Mouse (Mus musculus) neural tube, embryonic 12.5 days (tissue): ENCODE results near the gene Ttc39d. TPM values are rescaled to one million over a fixed set of nuclear protein-coding genes. Genes with fewer than 3 reads are reported as not detected.

ENCODE experiments used
- ATAC-seq: fragments of 200-750 bp; cut with Nextera tagmentation; 2 replicates; pipeline ENCODE4 v1.8.0; 2017; ENCODE audit warnings: low read depth, mild to moderate bottlenecking, moderate TSS enrichment, moderate library complexity; ENCODE audit not compliant: low FRiP score
- H3K27ac ChIP-seq: fragments of 300-500 bp; sonication (generic); 2 replicates; pipeline ENCODE4 v1.5.1; 2016
- H3K27me3 ChIP-seq: fragments of 300-500 bp; sonication (generic); replicated peaks from 2 replicates; pipeline ENCODE4 v1.6.1; 2016; ENCODE audit warnings: mild to moderate bottlenecking
- H3K36me3 ChIP-seq: fragments of 300-500 bp; sonication (generic); 2 replicates; pipeline ENCODE4 v1.6.1; 2016; ENCODE audit warnings: mild to moderate bottlenecking
- H3K4me1 ChIP-seq: fragments of 300-500 bp; sonication (generic); 2 replicates; pipeline ENCODE4 v1.6.1; 2016
- H3K4me2 ChIP-seq: fragments of 300-500 bp; sonication (generic); replicated peaks from 2 replicates; pipeline ENCODE4 v1.6.1; 2016; ENCODE audit warnings: mild to moderate bottlenecking
- H3K4me3 ChIP-seq: fragments of 300-500 bp; sonication (generic); 2 replicates; pipeline ENCODE4 v1.5.1; 2016
- H3K9ac ChIP-seq: fragments of 300-500 bp; sonication (generic); 2 replicates; pipeline ENCODE4 v1.6.1; 2016; ENCODE audit warnings: mild to moderate bottlenecking
- H3K9me3 ChIP-seq: fragments of 300-500 bp; sonication (generic); 2 replicates; pipeline ENCODE4 v1.6.1; 2016; ENCODE audit warnings: mild to moderate bottlenecking
- WGBS: fragments of 180-500 bp; shearing (Covaris S2); methylation state at CpG from one replicate; pipeline ENCODE4 v1.1.7; 2016; 5-methylcytosine and 5-hydroxymethylcytosine counted together
- polyA plus RNA-seq: library from polyadenylated mRNA; unstranded; fragments of >200 nt; fragmentation: Nextera tagmentation; extraction: Ambion mirVana; gene quantifications from 2 replicates; pipeline ENCODE4 v1.2.1, GENCODE M21; 2016

Gene Ttc39d
- polyA plus RNA-seq, 1 experiment from 2014 or later: not detected

GRCm38 (mm10) chr17:80236805-80237204 is 29.5 kb downstream of the Ttc39d start:
- H3K9ac ChIP-seq: no peak overlapping the region
- no peak for ATAC-seq
- 91% methylated on average over 3 of the region's 3 CpGs for WGBS
- no peaks in the 10 kb centered on the region for H3K27me3 ChIP-seq
- H3K4me1 ChIP-seq: no peaks in the 10 kb centered on the region
- peaks cover 41% of the 10 kb centered on the region for H3K36me3 ChIP-seq
- H3K27ac ChIP-seq: no peak overlapping the region
- no peak overlapping the region for H3K4me3 ChIP-seq
- no peak overlapping the region for H3K4me2 ChIP-seq
- no peaks in the 10 kb centered on the region for H3K9me3 ChIP-seq

GRCm38 (mm10) chr17:80237475-80237874 is 30.2 kb downstream of the Ttc39d start:
- H3K27me3 ChIP-seq: no peaks in the 10 kb centered on the region
- 90% methylated on average over 5 of the region's 5 CpGs for WGBS
- no peaks in the 10 kb centered on the region for H3K4me1 ChIP-seq
- ATAC-seq: no peak
- H3K9ac ChIP-seq: no peak overlapping the region
- H3K4me2 ChIP-seq: no peak overlapping the region
- no peaks in the 10 kb centered on the region for H3K9me3 ChIP-seq
- no peak overlapping the region for H3K4me3 ChIP-seq
- no peak overlapping the region for H3K27ac ChIP-seq
- H3K36me3 ChIP-seq: peaks cover 47% of the 10 kb centered on the region

- H3K27ac ChIP-seq: no peak overlapping the region
- no peak overlapping the region for H3K4me3 ChIP-seq
- H3K9me3 ChIP-seq: no peaks in the 10 kb centered on the region
- no peak overlapping the region for H3K4me2 ChIP-seq
- peaks cover 88% of the 10 kb centered on the region for H3K36me3 ChIP-seq
- no peaks in the 10 kb centered on the region for H3K27me3 ChIP-seq
- 91% methylated on average over 9 of the region's 9 CpGs for WGBS
- ATAC-seq: no peak
- no peak overlapping the region for H3K9ac ChIP-seq
- H3K4me1 ChIP-seq: no peaks in the 10 kb centered on the region
Observed at GRCm38 (mm10) chr17:80241594-80241993, 34.3 kb downstream of the Ttc39d start.

GRCm38 (mm10) chr17:80243116-80243515 is 35.9 kb downstream of the Ttc39d start:
- Histone ChIP-seq H3K36me3 (peaks cover 94% of the 10 kb centered on the region), H3K9ac (no peak overlapping the region), H3K4me3 (no peak overlapping the region), H3K9me3 (no peaks in the 10 kb centered on the region), H3K4me1 (no peaks in the 10 kb centered on the region), H3K4me2 (no peak overlapping the region), H3K27me3 (no peaks in the 10 kb centered on the region), H3K27ac (no peak overlapping the region)
- WGBS: 65% methylated on average over 13 of the region's 13 CpGs
- ATAC-seq: no peak

- ATAC-seq: no peak
- Histone ChIP-seq H3K27ac (no peak overlapping the region), H3K36me3 (peaks cover 94% of the 10 kb centered on the region), H3K9me3 (no peaks in the 10 kb centered on the region), H3K4me1 (no peaks in the 10 kb centered on the region), H3K4me2 (no peak overlapping the region), H3K4me3 (no peak overlapping the region), H3K9ac (no peak overlapping the region), H3K27me3 (no peaks in the 10 kb centered on the region)
- WGBS: 87% methylated on average over 13 of the region's 13 CpGs
Observed at GRCm38 (mm10) chr17:80252757-80253525, 45.7 kb downstream of the Ttc39d start.

GRCm38 (mm10) chr17:80254421-80254820 is 47.2 kb downstream of the Ttc39d start:
- no peak for ATAC-seq
- H3K36me3 ChIP-seq: peaks cover 96% of the 10 kb centered on the region
- H3K4me3 ChIP-seq: no peak overlapping the region
- H3K27ac ChIP-seq: no peak overlapping the region
- no peaks in the 10 kb centered on the region for H3K27me3 ChIP-seq
- WGBS: 97% methylated on average over 5 of the region's 5 CpGs
- H3K4me2 ChIP-seq: no peak overlapping the region
- no peak overlapping the region for H3K9ac ChIP-seq
- H3K9me3 ChIP-seq: no peaks in the 10 kb centered on the region
- H3K4me1 ChIP-seq: no peaks in the 10 kb centered on the region

GRCm38 (mm10) chr17:80255208-80255607 is 47.9 kb downstream of the Ttc39d start:
- peaks cover 95% of the 10 kb centered on the region for H3K36me3 ChIP-seq
- no peak overlapping the region for H3K4me2 ChIP-seq
- no peaks in the 10 kb centered on the region for H3K4me1 ChIP-seq
- no peaks in the 10 kb centered on the region for H3K27me3 ChIP-seq
- 80% methylated on average over 13 of the region's 13 CpGs for WGBS
- ATAC-seq: no peak
- no peak overlapping the region for H3K9ac ChIP-seq
- H3K9me3 ChIP-seq: no peaks in the 10 kb centered on the region
- H3K27ac ChIP-seq: no peak overlapping the region
- no peak overlapping the region for H3K4me3 ChIP-seq

- peaks cover 84% of the 10 kb centered on the region for H3K36me3 ChIP-seq
- H3K4me1 ChIP-seq: no peaks in the 10 kb centered on the region
- no peaks in the 10 kb centered on the region for H3K9me3 ChIP-seq
- no peak overlapping the region for H3K4me2 ChIP-seq
- H3K9ac ChIP-seq: no peak overlapping the region
- H3K27ac ChIP-seq: no peak overlapping the region
- 94% methylated on average over 4 of the region's 4 CpGs for WGBS
- H3K27me3 ChIP-seq: no peaks in the 10 kb centered on the region
- no peak for ATAC-seq
- H3K4me3 ChIP-seq: no peak overlapping the region
Observed at GRCm38 (mm10) chr17:80267065-80267464, 59.8 kb downstream of the Ttc39d start.

Other genes with a start within 250 kb of the Ttc39d start
- 120 and 128 TPM in 2 replicates for gene Hnrnpll, start 145.1 kb upstream of the Ttc39d start, polyA plus RNA-seq
- 5.0 and 5.2 TPM in 2 replicates for gene Galm, start 80.0 kb upstream of the Ttc39d start, polyA plus RNA-seq
- 600 and 615 TPM in 2 replicates for gene Srsf7, start 153 bp upstream of the Ttc39d start, polyA plus RNA-seq
- 26.0 and 27.2 TPM in 2 replicates for gene Gemin6, start 17.0 kb downstream of the Ttc39d start, polyA plus RNA-seq
- 31.4 and 32.2 TPM in 2 replicates for gene Morn2, start 82.7 kb downstream of the Ttc39d start, polyA plus RNA-seq
- 37.1 and 42.2 TPM in 2 replicates for gene Dhx57, start 83.0 kb downstream of the Ttc39d start, polyA plus RNA-seq
- 0.61 and 2.0 TPM in 2 replicates for gene Arhgef33, start 99.9 kb downstream of the Ttc39d start, polyA plus RNA-seq
- gene Gm10190, start 166.1 kb downstream of the Ttc39d start, polyA plus RNA-seq: 1.2 and 1.4 TPM in 2 replicates